Mouse (Mus musculus) thymus, postnatal 4 days (tissue): ENCODE results near the gene Arhgef28.

ENCODE experiments used
- DNase-seq: peaks from one replicate; pipeline ENCODE4 v3.0.0; 2021

Arhgef28 gene

DNA sequence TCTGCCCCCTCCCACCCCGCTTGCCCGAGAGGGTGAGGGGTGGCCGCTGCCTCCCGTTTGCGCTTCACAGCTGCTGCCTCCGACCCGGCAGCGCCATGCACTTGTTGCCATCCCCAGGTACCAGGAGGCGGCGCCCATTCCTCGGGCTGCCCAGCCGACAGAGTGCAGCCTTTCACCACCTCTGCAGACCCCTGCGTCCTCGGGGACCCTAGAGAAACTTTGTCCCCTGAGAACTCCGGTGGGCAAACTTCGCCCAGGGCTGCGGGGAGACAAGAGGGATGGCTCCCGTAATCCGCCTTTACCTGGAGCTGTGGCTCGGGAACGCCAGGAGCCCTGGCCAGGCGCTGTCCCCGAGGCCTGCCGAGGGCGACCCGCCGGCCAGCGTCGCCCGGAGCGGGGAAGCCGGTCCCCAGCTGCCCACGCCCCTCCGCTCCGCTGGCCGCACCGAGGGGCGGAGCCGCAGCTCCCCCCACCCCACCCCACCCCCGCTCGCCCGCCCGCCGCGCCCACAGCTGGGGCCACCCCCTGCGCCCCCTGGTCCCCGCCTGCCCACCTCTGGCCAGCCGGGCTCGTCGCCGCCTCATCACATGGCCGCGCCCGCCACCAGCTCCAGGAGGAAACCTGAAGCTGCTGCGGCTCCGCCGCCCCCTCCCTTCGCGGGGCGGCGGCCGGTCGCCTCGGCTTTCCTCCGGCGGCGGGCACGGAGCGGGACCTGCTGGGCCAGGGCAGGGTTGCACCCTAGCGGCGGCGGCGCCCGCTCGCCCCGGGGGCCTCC lies at the start of gene Arhgef28:
Gene Arhgef28, minus strand, starts transcription at position 669 of the 775 bp plus-strand sequence.
- peak; percentile 74 for DNase-seq

DNA sequence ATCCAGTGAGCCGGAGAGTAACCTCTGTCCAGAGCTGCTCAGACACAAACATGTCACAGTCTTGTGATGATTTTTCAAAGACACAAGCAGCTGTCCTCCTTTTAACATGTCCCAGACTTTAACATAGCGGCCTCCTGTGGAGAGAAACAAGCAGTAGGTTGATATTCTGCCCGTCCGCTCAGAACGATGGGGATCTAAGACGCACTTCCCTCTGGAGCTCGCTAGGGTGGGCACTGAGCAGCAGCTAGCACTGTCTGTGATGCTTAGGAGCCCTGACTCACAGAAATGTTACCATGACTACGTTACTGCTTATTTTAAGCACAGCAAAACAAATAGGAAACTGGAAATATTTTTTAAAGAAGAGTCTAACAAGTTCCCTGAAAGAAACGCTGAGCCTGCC lies 48.7 kb upstream of the Arhgef28 start:
- no peak for DNase-seq

DNA sequence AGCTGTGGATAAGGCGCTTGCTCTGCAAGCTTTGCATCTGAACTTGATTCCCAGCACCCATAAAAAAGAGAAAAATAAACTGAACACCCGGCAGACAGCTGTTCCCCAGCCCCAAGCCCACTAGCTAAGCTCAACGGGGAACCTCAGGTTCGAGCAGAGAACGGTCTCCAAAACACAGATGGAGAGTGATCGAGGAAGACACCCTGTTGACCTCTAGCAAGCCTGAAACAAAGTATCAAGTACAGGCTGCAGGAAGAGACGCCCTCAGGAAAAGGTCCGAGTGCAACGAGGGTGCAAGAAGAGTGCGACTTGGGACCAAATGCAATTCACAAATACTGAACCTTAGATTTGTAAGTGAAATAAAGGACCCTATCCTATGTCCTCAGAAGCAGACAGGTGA lies 43.4 kb upstream of the Arhgef28 start:
- no peak for DNase-seq

DNA sequence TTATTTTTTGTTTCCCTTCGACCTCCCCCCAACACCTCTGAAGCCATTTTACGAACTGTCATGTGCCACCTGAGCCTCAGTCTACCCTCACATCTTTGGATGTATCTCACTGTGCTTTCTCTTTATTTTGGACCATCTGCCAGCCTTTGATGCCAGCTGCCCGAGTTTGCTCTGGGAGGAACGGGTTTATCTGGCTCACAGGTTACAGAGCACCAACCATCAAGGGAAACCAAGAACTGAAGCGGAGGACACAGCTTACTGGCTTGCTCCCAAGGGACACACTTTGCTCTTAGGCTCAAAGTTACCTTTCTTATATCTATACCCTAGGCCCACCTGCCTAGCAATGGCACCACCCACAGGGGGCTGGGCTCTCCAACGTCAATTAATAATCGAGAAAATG lies 39.1 kb upstream of the Arhgef28 start:
- DNase-seq: no peak

DNA sequence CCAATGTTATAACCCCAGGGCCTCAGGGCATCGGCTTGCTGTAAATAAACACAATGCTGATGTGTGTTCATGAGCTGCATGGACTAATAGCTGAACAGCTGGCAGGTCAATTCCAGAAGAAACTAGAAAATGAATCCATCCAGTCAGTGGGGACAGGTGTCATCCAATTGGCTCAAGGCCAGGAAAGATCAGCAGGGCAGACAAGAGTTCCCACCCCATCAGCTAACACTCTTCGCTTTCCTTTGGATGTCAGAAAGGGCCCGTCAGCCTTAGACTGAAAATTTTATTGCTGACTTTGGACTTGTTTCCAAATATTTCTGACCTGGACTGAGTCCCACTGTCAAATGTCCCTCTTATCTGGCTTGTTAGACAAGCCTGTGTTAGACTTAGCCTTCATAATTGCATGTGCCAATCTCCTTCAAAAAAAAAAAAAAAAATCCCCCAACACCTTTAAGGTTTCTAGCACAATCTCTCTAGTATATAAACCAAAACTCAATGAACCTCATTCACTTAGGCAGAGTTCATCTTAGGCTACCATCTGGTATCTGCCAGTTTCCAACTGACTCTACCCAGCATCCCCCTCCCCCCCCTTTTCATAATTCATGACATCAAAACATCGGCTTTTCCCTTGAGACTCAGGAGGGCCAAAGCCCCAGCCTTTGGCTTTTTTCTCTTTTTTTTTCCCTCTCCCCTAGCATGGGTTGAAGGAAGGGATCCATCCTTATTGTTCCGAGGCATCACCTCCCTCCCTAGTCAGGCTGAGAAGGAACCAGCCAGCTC lies 38.5 kb upstream of the Arhgef28 start:
- no peak for DNase-seq

DNA sequence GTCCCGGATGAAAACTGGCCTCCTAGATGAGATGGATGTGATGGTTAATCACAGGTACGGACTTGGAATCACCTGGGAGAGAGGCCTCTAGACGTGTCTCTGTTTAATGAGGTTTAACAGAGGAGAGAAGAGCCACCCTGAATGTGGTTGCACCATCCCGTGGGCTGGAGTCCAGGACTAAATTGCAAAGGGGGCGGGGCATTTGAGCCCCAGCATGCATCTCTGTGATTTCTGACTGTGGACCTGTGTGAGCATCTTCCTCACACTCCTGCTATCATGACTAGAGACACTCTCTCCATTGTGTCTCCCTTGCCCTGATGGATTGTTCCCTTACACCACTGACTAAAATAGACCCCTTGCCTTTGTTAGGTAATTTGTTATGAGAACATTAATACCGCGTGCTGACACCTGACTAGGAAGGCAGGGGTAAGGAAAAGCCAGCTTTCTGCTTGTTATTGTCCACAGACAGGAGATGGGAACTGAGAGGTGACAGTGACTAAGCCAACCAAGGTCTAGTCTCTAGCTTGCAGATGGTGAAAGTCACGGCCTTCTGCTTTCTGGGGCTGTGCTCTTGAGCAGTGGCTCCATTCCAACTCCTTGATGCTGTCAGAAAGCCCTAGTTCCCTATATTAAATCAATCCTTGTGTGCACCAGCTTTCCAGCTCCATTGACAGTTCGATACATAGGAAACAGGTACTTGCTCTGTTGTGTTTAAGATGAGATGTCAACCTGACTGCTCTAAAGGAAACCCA lies 35.5 kb upstream of the Arhgef28 start:
- no peak for DNase-seq

DNA sequence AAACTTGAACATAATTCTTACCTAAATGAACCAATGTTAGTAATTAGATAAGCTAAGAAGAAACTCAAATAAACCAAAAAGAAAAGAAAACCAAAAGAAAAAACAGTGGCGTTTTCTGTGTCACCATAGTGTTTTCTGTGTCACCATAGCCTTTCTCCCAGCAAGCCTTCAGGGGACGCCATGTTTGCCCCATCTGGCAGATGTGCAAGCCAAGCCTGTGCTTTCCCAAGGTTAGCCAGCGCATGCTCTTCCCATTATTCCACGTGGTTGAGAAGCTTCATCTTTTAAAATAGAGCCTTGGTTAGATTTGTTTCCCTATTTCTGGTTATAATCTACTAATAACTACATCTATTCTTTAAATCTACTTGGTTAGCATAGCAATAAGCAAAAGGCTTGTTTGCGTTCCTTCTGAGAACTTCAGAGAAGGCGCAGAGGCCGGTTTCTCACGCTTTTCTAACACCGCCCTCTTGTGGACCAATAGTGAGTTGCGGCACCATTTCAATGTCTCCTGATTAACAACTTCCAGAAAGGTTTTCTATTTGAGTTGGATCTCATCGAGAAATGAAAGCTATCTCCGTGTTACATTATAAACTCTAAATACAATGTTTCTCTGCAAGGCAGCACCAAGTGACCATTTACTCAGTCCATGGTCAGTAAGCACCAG lies 33.9 kb upstream of the Arhgef28 start:
- peak; percentile 76 for DNase-seq

DNA sequence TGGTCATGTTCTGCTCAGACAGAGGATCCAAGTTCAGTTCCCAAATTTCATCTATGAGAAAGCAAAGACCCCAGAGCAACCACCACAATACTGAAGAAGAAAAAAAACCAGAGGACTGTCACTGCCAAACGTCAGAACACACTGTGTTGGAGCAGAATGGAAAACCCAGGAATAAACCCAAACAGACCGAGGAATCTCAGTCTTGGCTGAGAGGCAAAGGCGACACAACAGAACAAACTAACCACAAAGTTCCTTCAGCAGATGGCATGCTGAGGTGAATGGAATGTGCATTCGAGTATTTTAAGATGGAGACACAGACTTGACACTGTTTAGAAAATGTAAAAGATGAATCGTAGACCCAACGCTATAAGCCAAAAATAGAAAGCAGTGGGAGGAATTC lies 29.2 kb upstream of the Arhgef28 start:
- no peak for DNase-seq

DNA sequence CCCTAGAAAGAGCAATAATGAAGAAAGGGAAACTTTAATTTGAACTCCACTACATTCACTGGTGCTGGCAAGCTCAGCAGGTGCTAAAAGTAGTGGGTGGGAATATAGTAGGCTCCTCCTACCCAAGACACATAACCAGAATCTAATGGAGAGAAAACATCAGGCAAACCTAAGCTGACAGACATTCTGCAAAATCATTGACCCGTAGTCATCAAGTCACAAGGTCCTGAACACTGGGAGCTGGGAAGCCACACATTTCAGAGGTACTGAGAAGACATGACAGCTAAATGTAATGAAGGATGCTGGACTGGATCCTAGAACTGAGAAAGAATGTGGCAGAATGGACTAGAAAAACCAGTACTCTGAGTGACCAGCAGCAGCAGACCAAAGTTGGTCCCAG lies 24.3 kb upstream of the Arhgef28 start:
- DNase-seq: no peak

DNA sequence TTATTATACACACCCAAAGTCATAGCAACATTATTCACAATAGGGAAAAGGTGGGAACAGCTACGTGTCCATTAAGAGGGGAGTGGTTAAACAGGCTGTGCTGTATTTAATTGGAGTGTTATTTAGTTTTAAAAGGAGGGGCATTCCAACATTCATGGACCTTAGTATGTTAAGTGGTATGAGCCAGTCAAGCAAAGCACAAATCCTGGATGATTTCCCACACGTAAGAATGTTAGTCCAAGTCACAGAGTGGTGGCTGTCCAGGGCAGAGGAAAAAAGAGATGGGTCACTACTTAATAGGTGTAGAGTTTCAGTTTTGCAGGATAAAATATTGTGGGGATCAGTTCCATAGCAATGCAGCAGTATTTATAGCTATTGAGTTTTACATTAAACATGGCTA lies 20.0 kb upstream of the Arhgef28 start:
- DNase-seq: no peak

DNA sequence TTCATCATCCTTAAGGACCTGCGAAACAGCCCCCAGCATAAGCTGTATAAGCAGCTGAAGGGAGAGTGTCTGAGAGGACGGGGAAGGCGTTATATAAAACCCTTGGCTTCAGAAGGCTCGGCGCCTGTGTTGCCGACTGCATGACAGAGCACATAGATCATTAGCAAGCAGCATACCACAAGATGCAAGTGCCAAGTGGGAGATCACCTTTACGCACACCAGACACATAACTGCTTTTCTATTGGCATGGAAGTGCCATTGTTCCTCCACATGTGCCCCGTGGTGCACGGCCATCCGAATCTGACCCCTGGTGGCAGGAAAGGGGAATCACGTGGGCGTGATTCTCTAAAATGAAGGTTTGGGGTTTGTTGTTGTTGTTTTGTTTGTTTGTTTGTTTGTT lies 16.6 kb upstream of the Arhgef28 start:
- peak; percentile 43 for DNase-seq

DNA sequence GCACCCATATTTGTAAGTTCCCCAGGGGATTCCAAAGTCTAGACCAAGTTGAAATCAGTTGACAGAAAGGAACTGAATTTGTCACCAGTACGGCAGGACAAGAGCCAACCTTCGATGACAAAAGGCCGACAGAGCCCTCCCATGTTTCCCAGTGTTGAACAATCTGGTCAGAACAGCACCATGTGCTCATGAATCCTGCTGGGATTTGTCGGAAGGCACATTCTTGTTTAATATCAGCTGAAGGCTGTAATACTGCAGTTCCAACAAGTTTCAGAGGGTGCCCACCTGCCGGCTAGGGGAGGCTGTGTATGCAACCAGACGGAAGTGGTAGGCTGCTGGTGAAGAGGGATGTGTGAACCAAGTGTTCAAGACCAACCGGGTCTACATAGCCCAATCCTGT lies 3.9 kb upstream of the Arhgef28 start:
- no peak for DNase-seq

DNA sequence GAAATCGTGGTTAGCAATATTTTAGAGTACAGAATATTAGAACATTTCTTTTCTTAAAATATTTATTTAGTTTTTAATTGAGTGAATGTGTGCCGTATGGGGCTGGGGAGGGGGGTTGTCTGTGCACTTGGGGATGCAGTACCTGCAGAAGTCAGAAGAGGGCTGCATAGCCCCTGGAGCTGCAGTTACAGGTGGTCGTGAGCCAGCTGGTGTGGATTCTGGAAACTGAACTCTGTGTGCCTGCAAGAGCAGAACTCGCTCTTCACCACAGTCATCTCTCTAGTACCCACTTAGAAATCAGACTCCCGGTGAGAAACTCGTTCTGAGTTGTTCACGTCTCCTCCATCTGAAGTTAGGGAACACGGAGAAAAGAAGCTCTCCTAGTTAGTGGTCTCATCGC lies 2.6 kb upstream of the Arhgef28 start:
- DNase-seq: peak; percentile 60

DNA sequence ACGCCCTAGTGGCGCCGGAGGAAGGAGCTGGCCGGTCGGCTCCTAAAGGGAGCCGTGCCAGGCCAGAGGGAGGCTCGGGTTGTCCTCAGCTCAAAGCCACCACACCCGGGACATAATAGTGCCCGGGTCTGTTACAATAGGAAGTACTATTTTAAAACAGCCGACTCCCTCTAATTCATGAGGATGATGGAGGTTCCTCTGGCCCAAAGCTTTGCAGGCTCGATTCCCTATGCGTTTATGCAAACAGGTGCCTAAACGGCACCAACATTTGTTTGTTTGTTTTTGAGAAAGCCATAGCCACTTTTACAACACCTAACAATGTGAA lies 269 bp upstream of the Arhgef28 start:
- no peak for DNase-seq

DNA sequence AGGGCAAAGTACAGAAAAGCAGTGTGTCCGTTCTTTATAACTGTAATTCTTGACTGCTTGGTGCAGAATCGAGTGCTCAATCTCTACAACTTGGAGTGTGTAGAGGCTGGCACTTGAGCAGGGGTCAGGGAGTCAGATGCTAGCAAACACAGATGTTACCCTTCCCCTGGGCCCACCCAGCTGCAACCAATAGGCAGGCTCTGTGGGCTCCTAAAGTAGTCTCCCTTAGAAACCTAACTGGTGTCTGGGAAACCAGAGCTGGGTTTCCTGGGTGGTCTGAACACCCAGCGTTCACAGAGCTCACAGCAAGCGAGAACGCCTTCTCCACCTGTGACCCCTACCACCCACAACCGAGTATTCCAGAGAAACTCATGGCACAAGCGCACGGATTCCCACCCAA lies 1.1 kb downstream of the Arhgef28 start:
- no peak for DNase-seq

DNA sequence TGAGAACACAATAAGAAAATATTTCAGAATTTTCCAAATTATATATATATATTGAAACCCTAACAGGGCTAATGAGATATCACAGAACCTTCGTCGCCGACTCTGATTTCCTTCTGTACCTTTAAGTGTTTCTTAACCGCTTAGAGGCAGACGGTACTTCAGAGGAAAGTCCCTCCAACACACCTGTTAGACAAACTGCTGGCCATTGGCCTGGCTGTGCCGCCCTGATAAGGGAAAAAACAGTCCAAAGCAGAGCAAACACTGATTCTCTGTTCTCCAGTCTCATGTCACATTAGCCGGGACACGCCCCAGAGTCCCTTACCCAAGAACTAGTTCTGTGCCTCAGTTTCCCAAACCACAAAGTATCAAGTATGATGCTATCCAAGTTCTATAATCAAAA lies 1.9 kb downstream of the Arhgef28 start:
- DNase-seq: no peak

DNA sequence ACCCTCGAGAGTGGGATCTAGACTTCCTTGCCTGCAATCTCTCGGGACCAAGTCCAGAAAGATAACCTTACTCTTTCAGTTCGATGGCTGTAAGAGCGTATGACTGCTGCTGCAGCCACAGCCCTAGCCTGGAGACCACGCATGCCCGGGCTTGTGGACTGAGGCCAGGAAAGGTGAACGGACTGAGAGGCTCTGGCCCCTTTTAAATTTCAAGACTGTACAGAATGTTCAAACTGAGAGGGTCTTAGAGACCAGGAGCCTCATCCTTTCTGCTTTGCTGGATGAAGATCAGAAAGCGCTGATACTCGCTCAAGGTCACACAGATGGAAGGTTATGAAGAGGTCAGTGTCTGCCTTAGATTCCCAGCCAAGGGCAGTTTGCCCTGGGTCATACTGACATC lies 4.8 kb downstream of the Arhgef28 start:
- DNase-seq: no peak

DNA sequence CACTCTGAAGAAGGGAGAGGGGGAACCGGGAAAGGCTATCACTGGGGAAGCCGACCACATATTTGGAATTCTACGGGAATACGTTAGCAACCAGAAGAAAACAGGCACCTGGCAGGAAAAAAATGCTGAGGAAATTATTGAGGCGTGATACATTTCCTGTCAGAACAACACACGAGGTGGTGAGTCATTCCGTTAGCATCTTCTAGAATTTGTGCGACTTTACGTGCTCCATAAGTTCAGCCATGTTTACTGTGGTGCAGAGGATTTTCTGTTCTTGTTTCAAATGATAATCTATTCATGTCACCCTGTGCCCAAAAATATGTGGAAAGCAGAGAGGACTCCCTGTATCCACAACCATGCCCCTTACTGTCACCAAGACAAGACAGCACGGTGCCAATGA lies 13.6 kb downstream of the Arhgef28 start:
- DNase-seq: no peak

DNA sequence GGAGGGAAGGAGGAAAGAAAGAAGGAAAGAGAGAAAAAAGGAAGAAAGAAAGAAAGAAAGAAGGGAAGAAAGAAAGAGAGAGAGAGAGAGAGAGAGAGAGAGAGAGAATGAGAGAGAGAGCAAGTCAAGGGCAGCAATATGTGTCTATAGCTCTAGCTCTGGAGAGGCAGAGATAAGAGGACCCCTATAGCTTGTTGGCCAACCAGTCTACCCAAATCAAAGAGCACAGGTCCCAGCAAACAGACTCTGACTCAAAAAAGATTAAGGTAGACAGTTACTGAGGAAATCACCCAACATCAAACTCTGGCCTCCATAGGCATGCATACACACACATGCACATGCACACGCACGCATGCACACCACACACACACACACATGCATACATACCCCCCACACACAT lies 17.7 kb downstream of the Arhgef28 start:
- DNase-seq: no peak

DNA sequence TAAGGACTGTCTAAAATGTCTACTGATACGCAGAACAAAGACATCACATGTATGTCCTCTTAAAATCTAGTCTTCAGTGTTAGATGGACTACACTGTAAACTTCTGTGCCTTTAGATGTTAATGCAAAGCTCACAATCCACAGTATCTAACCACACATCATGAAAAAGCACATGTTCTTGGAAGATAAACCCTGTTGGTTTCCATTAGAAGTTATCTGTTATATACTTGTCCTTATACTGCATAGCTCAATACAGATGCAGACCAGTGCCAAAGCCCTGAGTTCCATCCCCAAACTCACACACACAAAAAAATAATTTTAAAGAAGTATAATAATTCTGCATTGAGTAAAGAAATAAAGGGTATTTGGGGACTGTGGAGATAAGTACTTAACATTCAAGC lies 18.3 kb downstream of the Arhgef28 start:
- no peak for DNase-seq

DNA sequence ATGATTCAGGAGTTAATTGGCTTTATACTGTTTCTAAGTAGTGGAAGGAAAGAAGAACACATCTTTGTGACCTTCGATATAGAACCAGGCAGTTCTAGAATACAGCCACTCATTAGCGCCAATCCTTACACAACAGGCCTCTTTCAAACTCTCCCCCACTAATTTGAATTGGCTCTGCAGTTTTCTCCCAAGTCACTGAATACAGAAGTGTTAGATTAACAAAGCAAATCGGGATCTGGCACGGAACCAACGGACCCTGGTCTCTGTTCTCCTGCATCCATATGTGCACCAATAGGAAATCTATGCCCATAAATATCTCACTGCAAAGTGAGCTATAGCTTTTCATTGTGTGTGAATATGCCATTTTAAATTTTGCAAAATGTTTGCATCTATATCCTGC lies 20.1 kb downstream of the Arhgef28 start:
- no peak for DNase-seq

DNA sequence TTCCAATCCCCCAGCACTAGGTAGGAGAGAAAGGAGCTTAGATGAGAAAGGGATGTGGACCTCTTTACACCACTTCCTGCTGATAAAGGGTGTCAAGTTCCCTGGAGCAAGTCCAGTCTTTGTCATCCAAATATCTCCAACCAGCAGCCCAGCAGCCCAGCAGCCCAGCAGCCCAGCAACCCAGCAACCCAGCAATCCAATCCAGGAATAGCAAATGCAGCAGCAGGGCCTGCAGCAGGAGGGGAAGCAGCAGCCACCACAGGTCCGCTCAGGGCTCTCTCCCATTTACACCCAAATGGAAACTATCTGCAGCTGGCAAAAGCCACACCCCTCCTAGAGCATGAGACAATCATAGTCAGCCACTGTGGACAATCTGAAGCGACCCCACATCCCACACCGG lies 21.6 kb downstream of the Arhgef28 start:
- DNase-seq: no peak

DNA sequence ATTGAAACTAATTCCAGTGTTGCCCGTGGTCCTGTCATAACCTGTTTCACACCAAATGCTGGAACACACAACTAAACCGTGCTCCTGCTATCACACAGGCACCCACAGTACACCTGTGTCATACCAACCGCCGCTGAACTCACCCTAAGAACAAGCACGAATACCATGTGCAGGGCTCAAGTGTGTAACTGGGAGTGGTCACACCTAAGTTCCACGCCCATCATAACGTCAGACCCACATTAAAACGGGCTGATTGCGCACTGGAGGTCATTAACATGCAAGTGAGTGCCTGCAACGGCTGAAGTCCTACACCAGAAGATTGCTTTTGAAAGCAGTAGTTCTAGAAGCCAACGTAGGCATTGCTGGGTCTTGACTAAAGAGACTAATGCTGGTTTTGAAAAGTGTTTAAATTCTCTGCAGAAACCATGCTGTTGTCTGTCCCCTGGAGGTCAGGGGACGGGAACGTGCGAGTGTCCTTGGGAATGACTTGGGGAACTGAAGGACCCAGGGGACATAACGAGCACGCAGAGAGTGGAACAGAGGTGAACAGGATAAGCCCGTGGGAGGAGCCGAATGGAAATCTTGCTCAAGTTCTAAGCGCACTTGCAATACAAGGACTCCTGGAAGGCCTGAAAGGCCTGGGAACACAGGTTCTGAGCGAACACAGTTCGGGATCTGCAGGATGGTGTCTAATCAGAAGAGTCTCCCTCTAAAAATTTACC lies 22.9 kb downstream of the Arhgef28 start:
- no peak for DNase-seq
